Mouse (Mus musculus) hindbrain, embryonic 11.5 days (tissue): ENCODE measurements at regions not wholly inside any gene's neighbourhood (a gene's known extent, or its start where the extent isn't known, plus 50 kb on each side); places are given as distances from the start of the nearest gene placed in this dataset.

ENCODE experiments used
- ATAC-seq: fragments of 200-750 bp; cut with Nextera tagmentation; 2 replicates; pipeline ENCODE4 v1.8.0; 2017; ENCODE audit warnings: mild to moderate bottlenecking, moderate TSS enrichment, moderate library complexity; ENCODE audit not compliant: low FRiP score
- DNase-seq: peaks from one replicate; pipeline ENCODE4 v3.0.0-alpha.2; 2015; ENCODE audit warnings: low spot score
- H3K27ac ChIP-seq: fragments of 300-500 bp; sonication (generic); 2 replicates; pipeline ENCODE4 v1.5.1; 2014; ENCODE audit warnings: mild to moderate bottlenecking, low read depth, low read length
- H3K27me3 ChIP-seq: fragments of 300-500 bp; sonication (generic); 2 replicates; pipeline ENCODE4 v1.6.1; 2014; ENCODE audit warnings: mild to moderate bottlenecking, low read length, moderate library complexity, mixed read lengths; ENCODE audit not compliant: control insufficient read depth, insufficient read depth
- H3K36me3 ChIP-seq: fragments of 300-500 bp; sonication (generic); 2 replicates; pipeline ENCODE4 v1.6.1; 2014; ENCODE audit warnings: mild to moderate bottlenecking, low read length, moderate library complexity, mixed read lengths; ENCODE audit not compliant: control insufficient read depth, insufficient read depth
- H3K4me1 ChIP-seq: fragments of 300-500 bp; sonication (generic); replicated peaks from 2 replicates; pipeline ENCODE4 v1.6.1; 2014; ENCODE audit warnings: low read length, mixed read lengths; ENCODE audit not compliant: control insufficient read depth, insufficient read depth
- H3K4me2 ChIP-seq: fragments of 300-500 bp; sonication (generic); replicated peaks from 2 replicates; pipeline ENCODE4 v1.6.1; 2014; ENCODE audit warnings: mild to moderate bottlenecking, low read depth, low read length
- H3K4me3 ChIP-seq: fragments of 300-500 bp; sonication (generic); 2 replicates; pipeline ENCODE4 v1.5.1; 2014; ENCODE audit warnings: low read depth, low read length
- H3K9ac ChIP-seq: fragments of 300-500 bp; sonication (generic); 2 replicates; pipeline ENCODE4 v1.6.1; 2014; ENCODE audit warnings: low read depth, low read length
- H3K9me3 ChIP-seq: fragments of 300-500 bp; sonication (generic); 2 replicates; pipeline ENCODE4 v1.6.1; 2016; ENCODE audit warnings: low read length; ENCODE audit not compliant: control insufficient read depth
- WGBS: fragments of 180-500 bp; shearing (Covaris S2); extraction: QIAGEN DNeasy Blood & Tissue Kit; methylation state at CpG from one replicate; pipeline ENCODE4 v1.1.7; 2014; 5-methylcytosine and 5-hydroxymethylcytosine counted together

- Histone ChIP-seq H3K36me3 (no peaks in the 10 kb centered on the region), H3K9ac (no peak overlapping the region), H3K27me3 (no peaks in the 10 kb centered on the region), H3K4me1 (no peaks in the 10 kb centered on the region), H3K4me3 (no peak overlapping the region), H3K4me2 (no peak overlapping the region), H3K27ac (no peak overlapping the region), H3K9me3 (no peaks in the 10 kb centered on the region)
- no peak for DNase-seq
- peak; percentile 79 for ATAC-seq
- WGBS = 87% methylated on average over 3 of the region's 3 CpGs
These were observed 310.4 kb upstream of the Robo1 start for GRCm38 (mm10) chr16:71997634-71998278.

DNA sequence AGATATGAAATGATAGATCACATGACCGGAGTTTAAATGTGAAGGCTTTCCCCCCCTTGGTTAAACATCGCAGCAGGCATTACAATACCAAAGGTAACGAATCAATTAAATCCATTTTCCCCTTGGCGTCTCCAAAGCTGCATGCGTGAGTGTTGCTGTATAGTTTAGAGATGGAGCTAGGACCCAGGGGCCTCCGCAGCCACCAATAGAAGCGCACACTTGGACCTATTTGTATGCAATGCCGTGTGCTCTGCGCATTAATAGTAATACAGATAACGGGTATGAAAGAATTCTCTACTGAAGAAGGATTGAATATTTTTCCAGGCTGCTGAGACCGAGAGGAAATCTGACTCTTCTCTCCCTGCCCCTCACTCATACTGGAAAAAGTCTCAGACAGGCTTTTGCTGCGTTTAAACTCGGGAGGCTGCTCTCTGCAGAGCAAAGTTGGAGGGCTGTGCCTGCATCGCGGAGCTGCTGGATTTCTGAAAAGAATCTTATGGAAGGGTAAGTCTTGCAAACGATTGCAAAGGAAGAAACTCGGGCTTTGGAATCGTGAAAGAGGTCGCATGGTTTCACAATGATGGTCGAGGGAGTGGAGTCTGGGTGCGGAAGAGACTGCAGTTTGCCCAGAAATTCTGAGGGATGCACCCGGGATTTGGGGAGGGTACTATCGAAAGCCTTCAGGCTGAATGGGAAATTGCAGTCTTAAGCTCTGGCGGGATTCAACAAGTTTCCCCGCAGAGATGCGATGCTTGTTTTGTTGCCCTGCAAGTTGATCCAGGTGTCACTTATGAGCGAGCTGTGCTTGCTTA lies 280.5 kb upstream of the Robo1 start:
- H3K4me2 ChIP-seq = peak overlapping the region; percentile 91
- no peaks in the 10 kb centered on the region for H3K9me3 ChIP-seq
- peak overlapping the region; percentile 73 for H3K9ac ChIP-seq
- no peak overlapping the region for H3K27ac ChIP-seq
- H3K4me1 ChIP-seq = peaks cover 2% of the 10 kb centered on the region; the same call in 1 of the 2 replicates
- no peaks in the 10 kb centered on the region for H3K27me3 ChIP-seq
- H3K4me3 ChIP-seq = peak overlapping the region; percentile 55
- under 1% methylated on average over 27 of the region's 27 CpGs for WGBS
- H3K36me3 ChIP-seq = no peaks in the 10 kb centered on the region
- DNase-seq = peak; percentile 70
- peak; percentile 77 for ATAC-seq

DNA sequence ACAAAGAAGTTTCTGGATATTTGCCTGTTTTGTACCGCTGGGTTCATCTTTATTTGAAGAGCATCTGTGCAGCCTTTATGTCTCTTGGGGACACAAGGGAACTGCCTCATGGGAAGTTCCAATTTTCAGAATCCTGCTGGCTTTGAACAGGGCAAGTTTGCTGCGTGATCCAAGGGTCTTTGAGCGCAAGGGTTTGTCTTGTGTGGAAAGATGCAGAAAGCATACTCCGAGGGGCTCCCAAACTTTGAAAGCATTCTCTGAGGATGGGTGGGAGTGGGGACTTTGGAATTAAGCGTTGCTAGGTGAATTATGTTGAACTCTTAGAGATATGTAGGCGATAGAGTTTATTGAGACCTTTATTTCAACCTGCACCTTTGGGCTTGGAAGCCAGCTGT lies 279.9 kb upstream of the Robo1 start:
- ATAC-seq (0 out of 2 replicates have a peak, but pooled peaks have one; percentile 10), DNase-seq (no peak)
- H3K4me3 ChIP-seq = peak overlapping the region; percentile 55
- peak overlapping the region; percentile 65; the same call in 1 of the 2 replicates for H3K27ac ChIP-seq
- H3K4me2 ChIP-seq = peak overlapping the region; percentile 91
- no peaks in the 10 kb centered on the region for H3K36me3 ChIP-seq
- H3K4me1 ChIP-seq = peaks cover 2% of the 10 kb centered on the region; the same call in 1 of the 2 replicates
- H3K27me3 ChIP-seq = no peaks in the 10 kb centered on the region
- WGBS = 4% methylated on average over 6 of the region's 6 CpGs
- H3K9ac ChIP-seq = peak overlapping the region; percentile 73
- no peaks in the 10 kb centered on the region for H3K9me3 ChIP-seq

GRCm38 (mm10) chr16:72028798-72029197 lies 279.3 kb upstream of the Robo1 start:
- no peaks in the 10 kb centered on the region for H3K9me3 ChIP-seq

DNA sequence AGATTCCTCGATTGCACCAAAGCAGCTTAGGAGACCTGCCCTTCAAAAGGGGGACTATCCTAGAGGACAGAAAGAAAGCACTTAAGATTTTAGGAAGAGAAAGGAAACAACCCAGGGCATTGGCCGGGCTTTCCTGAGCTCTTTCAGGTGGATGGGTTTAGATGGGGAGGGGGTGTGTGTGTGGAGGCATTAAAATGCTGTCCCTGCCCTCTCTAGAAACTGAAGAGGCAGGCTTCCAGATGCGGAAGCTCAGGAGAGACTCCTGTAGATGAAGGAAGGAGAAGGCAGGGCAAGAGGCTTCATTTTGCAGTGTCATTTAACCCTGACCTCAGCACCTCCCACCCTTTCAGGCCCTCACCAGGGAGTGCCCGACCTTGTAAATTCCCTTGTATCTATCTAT lies 278.8 kb upstream of the Robo1 start:
- Histone ChIP-seq H3K9ac (peak overlapping the region; percentile 73), H3K36me3 (no peaks in the 10 kb centered on the region), H3K27ac (peak overlapping the region; percentile 65; the same call in 1 of the 2 replicates), H3K4me3 (peak overlapping the region; percentile 55), H3K27me3 (no peaks in the 10 kb centered on the region), H3K9me3 (no peaks in the 10 kb centered on the region), H3K4me2 (peak overlapping the region; percentile 91), H3K4me1 (peaks cover 2% of the 10 kb centered on the region; the same call in 1 of the 2 replicates)
- DNase-seq (no peak), ATAC-seq (peak; percentile 10; the same call in 1 of the 2 replicates)
- 1% methylated on average over 4 of the region's 4 CpGs for WGBS

More at GRCm38 (mm10) chr16:72028798-72029197, 279.3 kb upstream of the Robo1 start:
- no peaks in the 10 kb centered on the region for H3K27me3 ChIP-seq
- H3K4me3 ChIP-seq = peak overlapping the region; percentile 55
- no peaks in the 10 kb centered on the region for H3K36me3 ChIP-seq
- under 1% methylated on average over 18 of the region's 18 CpGs for WGBS
- H3K4me1 ChIP-seq = peaks cover 2% of the 10 kb centered on the region; the same call in 1 of the 2 replicates
- DNase-seq (peak; percentile 67), ATAC-seq (peak; percentile 58)
- H3K27ac ChIP-seq = peak overlapping the region; percentile 65
- H3K4me2 ChIP-seq = peak overlapping the region; percentile 91
- peak overlapping the region; percentile 73 for H3K9ac ChIP-seq

DNA sequence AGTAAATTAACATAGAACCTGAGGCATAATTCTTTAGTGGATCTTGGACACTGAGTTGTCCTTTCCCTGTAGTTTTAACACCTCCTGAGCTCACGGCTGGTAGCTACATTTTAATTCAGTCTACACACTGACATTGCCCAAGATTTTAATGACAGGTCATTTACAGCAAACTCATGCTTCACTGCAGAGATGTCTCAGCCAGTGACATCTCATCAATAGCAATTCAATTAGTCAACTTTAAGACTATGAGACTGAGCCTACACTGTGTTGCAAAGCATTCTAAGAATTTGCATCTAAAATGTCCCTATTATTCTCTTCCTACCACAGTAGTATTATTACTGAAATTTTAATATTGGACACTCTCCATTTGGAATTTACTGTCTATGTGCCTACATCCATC lies 239.9 kb upstream of the Robo1 start:
- WGBS = 51% methylated on average over 1 of the region's 1 CpGs
- Histone ChIP-seq H3K9me3 (no peaks in the 10 kb centered on the region), H3K36me3 (no peaks in the 10 kb centered on the region), H3K4me3 (no peak overlapping the region), H3K9ac (no peak overlapping the region), H3K27ac (no peak overlapping the region), H3K27me3 (no peaks in the 10 kb centered on the region), H3K4me1 (no peaks in the 10 kb centered on the region), H3K4me2 (no peak overlapping the region)
- ATAC-seq = no peak
- no peak for DNase-seq

GRCm38 (mm10) chr16:72069581-72069980 lies 238.5 kb upstream of the Robo1 start:
- WGBS = 66% methylated on average over 2 of the region's 2 CpGs
- no peak for ATAC-seq
- DNase-seq = no peak

GRCm38 (mm10) chr16:72071756-72072471 lies 236.2 kb upstream of the Robo1 start:
- no peak overlapping the region for H3K27ac ChIP-seq
- peak; percentile 84 for ATAC-seq
- WGBS = 37% methylated on average over 2 of the region's 2 CpGs
- H3K4me3 ChIP-seq = no peak overlapping the region
- H3K9me3 ChIP-seq = no peaks in the 10 kb centered on the region
- no peaks in the 10 kb centered on the region for H3K27me3 ChIP-seq
- no peak overlapping the region for H3K9ac ChIP-seq
- no peaks in the 10 kb centered on the region for H3K36me3 ChIP-seq
- H3K4me2 ChIP-seq = no peak overlapping the region
- H3K4me1 ChIP-seq = no peaks in the 10 kb centered on the region
- peak; percentile 50 for DNase-seq

More at GRCm38 (mm10) chr16:72069581-72069980, 238.5 kb upstream of the Robo1 start:
- Histone ChIP-seq H3K4me2 (no peak overlapping the region), H3K9me3 (no peaks in the 10 kb centered on the region), H3K4me3 (no peak overlapping the region), H3K36me3 (no peaks in the 10 kb centered on the region), H3K9ac (no peak overlapping the region), H3K4me1 (no peaks in the 10 kb centered on the region), H3K27ac (no peak overlapping the region), H3K27me3 (no peaks in the 10 kb centered on the region)
